Mouse (Mus musculus): ENCODE measurements around the gene Oscp1. TPM values are rescaled to one million over a fixed set of nuclear protein-coding genes. Genes with fewer than 3 reads are reported as not detected.

Gene Oscp1
- not detected in 2 replicates for polyA plus RNA-seq (2012; ENCODE audit: insufficient read depth, insufficient read length, low replicate concordance, missing spikeins)

DNA sequence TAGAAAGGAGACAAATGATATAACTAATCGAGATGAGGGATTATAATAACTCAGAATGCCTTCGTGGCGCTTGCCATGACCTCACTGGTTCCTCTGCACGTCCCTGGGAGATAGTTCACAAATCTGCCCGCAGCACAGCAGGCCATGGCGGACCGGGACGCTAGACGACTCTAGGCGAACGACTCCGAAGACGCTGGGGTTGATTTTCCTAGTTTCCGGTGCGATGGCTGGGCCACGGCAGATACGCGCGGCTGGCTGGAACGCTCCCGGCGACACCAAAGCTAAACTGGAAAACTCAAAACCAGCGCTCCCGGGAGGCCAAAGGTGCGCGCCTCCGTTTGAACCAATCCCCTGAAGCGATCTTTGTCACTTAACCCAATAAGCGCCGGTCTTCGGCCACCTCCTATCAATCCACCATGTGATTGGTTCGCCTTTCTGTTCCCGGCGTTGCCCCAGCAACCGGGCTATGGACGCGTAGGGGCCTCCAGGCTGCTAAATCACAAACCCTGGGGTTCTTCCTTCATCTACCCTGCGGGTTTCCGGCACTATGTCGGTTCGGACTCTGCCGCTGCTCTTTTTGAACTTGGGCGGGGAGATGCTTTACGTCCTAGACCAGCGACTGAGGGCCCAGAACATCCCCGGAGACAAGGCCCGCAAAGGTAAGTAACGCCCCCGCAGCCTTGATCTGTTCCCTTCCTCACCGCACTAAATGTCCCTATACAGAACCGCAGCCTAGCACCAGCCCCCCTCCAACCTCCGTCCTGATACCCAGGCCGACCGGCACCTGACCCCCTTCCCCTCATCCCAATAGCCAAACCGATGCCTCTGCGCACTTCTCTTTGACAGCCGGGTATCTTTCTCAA, at the start of gene Oscp1:
Oscp1 (plus strand) TSS at position 432 of the 863 bp plus-strand sequence.
- under 1% methylated on average over 57 of the region's 57 CpGs for WGBS
- TF ChIP-seq CTCF (IDR thresholded peaks at IDR 0.05; ENCODE audit: insufficient read depth, low read depth, low read length) (no peak), POLR2A (IDR thresholded peaks at IDR 0.05; ENCODE audit: insufficient read depth, low read depth, low read length) (peak; percentile 33; the same call in 1 of the 2 replicates)
- peak within 1 kb of the TSS; percentile 38; the same call in 1 of the 2 replicates for H3K27ac ChIP-seq (ENCODE audit: insufficient read depth, low read depth, low read length)

GRCm38 (mm10) chr4:126017676-126018332, 40.6 kb upstream of the Oscp1 start:
- Histone ChIP-seq H3K4me3 (ENCODE audit: insufficient read depth, low read depth, low read length) (no peak overlapping the region), H3K4me1 (ENCODE audit: control insufficient read depth, insufficient read depth, low read length) (no peaks in the 10 kb centered on the region), H3K27ac (ENCODE audit: insufficient read depth, low read depth, low read length) (no peak overlapping the region)
- WGBS: 85% methylated on average over 7 of the region's 7 CpGs
- no peak for TF ChIP-seq CTCF (IDR thresholded peaks at IDR 0.05; ENCODE audit: insufficient read depth, low read depth, low read length)
- TF ChIP-seq POLR2A (IDR thresholded peaks at IDR 0.05; ENCODE audit: insufficient read depth, low read depth, low read length): no peak

More for the DNA sequence above, at the start of gene Oscp1:
- H3K4me1 ChIP-seq (ENCODE audit: control insufficient read depth, insufficient read depth, low read length): peaks cover 4% of the 10 kb centered on the region
- H3K4me3 ChIP-seq (ENCODE audit: insufficient read depth, low read depth, low read length): peak within 1 kb of the TSS; percentile 82

DNA sequence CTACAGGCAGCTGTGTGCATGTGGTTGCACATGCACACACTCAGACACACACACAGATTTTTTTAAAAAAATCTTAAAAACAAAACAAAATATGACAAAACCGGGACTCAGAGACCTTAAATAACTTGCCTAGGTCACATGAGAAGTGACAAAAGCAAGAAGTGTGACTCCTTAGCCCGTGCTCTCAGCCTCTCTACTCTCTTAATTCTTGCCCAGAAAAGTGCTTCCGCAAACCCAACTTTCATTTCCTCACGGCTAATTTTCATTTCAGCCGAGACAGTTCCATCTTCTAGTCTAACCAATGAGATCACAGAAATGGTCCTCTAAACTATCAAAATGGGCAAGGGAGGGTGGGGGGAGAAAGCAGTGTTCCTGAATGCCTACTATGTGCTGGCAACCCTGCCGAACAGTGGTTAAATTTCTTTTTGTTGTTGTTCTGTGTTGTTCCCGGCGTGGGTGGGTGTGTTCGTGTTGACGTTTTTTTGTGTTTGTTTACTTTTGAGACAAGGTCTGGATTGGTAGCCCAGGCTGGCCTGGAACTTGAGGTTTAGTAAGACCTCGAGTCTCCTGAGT, 39.3 kb upstream of the Oscp1 start:
- Histone ChIP-seq H3K4me1 (ENCODE audit: control insufficient read depth, insufficient read depth, low read length) (no peaks in the 10 kb centered on the region), H3K27ac (ENCODE audit: insufficient read depth, low read depth, low read length) (no peak overlapping the region), H3K4me3 (ENCODE audit: insufficient read depth, low read depth, low read length) (no peak overlapping the region)
- WGBS: 78% methylated on average over 11 of the region's 11 CpGs
- TF ChIP-seq POLR2A (IDR thresholded peaks at IDR 0.05; ENCODE audit: insufficient read depth, low read depth, low read length): no peak
- TF ChIP-seq CTCF (IDR thresholded peaks at IDR 0.05; ENCODE audit: insufficient read depth, low read depth, low read length): no peak

DNA sequence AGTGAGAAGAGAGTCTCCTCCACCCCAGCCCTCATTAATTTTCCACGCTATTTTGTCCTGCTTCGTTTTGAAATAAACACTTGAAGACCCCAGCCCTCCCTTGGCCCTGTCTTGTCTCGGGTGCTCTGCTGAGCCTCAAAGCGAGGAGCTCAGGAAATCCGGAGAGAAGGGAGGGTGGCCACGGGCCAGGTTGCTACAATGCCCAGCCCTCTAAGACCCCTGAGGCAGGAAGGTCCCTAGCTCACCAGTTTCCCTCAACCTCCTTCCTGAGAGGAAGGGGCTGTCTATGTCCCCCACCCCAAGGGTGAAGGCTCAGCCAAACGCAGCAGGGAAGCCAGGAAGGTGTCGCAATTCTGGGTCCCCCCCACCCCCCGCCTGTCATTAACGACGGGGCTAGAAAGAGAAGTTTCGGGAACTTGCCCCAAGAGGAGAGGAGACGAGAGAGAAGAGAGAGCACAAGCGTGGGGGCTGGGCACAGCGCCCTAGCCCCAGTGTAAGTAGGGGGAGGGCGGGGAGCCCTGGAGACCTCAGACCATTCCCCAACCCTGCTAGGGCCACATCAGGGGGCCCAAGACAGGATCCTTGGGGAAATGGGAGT, 34.0 kb upstream of the Oscp1 start, which contains the start of gene Csf3r:
Csf3r (plus strand) TSS at position 248 of the 598 bp plus-strand sequence.
- 61% methylated on average over 16 of the region's 16 CpGs for WGBS
- Histone ChIP-seq H3K27ac (ENCODE audit: insufficient read depth, low read depth, low read length) (no peak within 1 kb of the TSS), H3K4me3 (ENCODE audit: insufficient read depth, low read depth, low read length) (no peak within 1 kb of the TSS), H3K4me1 (ENCODE audit: control insufficient read depth, insufficient read depth, low read length) (no peaks in the 10 kb centered on the region)
- no peak for TF ChIP-seq CTCF (IDR thresholded peaks at IDR 0.05; ENCODE audit: insufficient read depth, low read depth, low read length)
- no peak for TF ChIP-seq POLR2A (IDR thresholded peaks at IDR 0.05; ENCODE audit: insufficient read depth, low read depth, low read length)

GRCm38 (mm10) chr4:126025801-126026200, 32.6 kb upstream of the Oscp1 start:
- WGBS: 79% methylated on average over 5 of the region's 5 CpGs
- Histone ChIP-seq H3K4me3 (ENCODE audit: insufficient read depth, low read depth, low read length) (no peak overlapping the region), H3K27ac (ENCODE audit: insufficient read depth, low read depth, low read length) (no peak overlapping the region), H3K4me1 (ENCODE audit: control insufficient read depth, insufficient read depth, low read length) (no peaks in the 10 kb centered on the region)
- TF ChIP-seq POLR2A (IDR thresholded peaks at IDR 0.05; ENCODE audit: insufficient read depth, low read depth, low read length): no peak
- TF ChIP-seq CTCF (IDR thresholded peaks at IDR 0.05; ENCODE audit: insufficient read depth, low read depth, low read length): no peak

- no peak for TF ChIP-seq CTCF (IDR thresholded peaks at IDR 0.05; ENCODE audit: insufficient read depth, low read depth, low read length)
- TF ChIP-seq POLR2A (IDR thresholded peaks at IDR 0.05; ENCODE audit: insufficient read depth, low read depth, low read length): no peak
- H3K27ac ChIP-seq (ENCODE audit: insufficient read depth, low read depth, low read length): no peak overlapping the region
- H3K4me1 ChIP-seq (ENCODE audit: control insufficient read depth, insufficient read depth, low read length): no peaks in the 10 kb centered on the region
- H3K4me3 ChIP-seq (ENCODE audit: insufficient read depth, low read depth, low read length): no peak overlapping the region
- WGBS: 97% methylated on average over 3 of the region's 3 CpGs
Measured at GRCm38 (mm10) chr4:126027980-126028379, 30.4 kb upstream of the Oscp1 start.

GRCm38 (mm10) chr4:126029042-126029441, 29.3 kb upstream of the Oscp1 start:
- no peak overlapping the region for H3K4me3 ChIP-seq (ENCODE audit: insufficient read depth, low read depth, low read length)
- 84% methylated on average over 3 of the region's 3 CpGs for WGBS
- H3K27ac ChIP-seq (ENCODE audit: insufficient read depth, low read depth, low read length): no peak overlapping the region

GRCm38 (mm10) chr4:126030705-126031104, 27.7 kb upstream of the Oscp1 start:
- TF ChIP-seq CTCF (IDR thresholded peaks at IDR 0.05; ENCODE audit: insufficient read depth, low read depth, low read length): no peak
- no peak for TF ChIP-seq POLR2A (IDR thresholded peaks at IDR 0.05; ENCODE audit: insufficient read depth, low read depth, low read length)
- Histone ChIP-seq H3K4me3 (ENCODE audit: insufficient read depth, low read depth, low read length) (no peak overlapping the region), H3K4me1 (ENCODE audit: control insufficient read depth, insufficient read depth, low read length) (no peaks in the 10 kb centered on the region), H3K27ac (ENCODE audit: insufficient read depth, low read depth, low read length) (no peak overlapping the region)
- WGBS: 53% methylated on average over 5 of the region's 5 CpGs

More at GRCm38 (mm10) chr4:126029042-126029441, 29.3 kb upstream of the Oscp1 start:
- no peak for TF ChIP-seq CTCF (IDR thresholded peaks at IDR 0.05; ENCODE audit: insufficient read depth, low read depth, low read length)
- no peak for TF ChIP-seq POLR2A (IDR thresholded peaks at IDR 0.05; ENCODE audit: insufficient read depth, low read depth, low read length)
- H3K4me1 ChIP-seq (ENCODE audit: control insufficient read depth, insufficient read depth, low read length): no peaks in the 10 kb centered on the region

All from olfactory bulb, adult 2 months (tissue).